Mouse (Mus musculus) T-cell, adult 2 months (primary cell): ENCODE results near the gene Asap3.

Source experiments
- DNase-seq: peaks from one replicate; pipeline ENCODE4 v3.0.0; 2022; ENCODE audit warnings: low spot score

Gene Asap3

DNA sequence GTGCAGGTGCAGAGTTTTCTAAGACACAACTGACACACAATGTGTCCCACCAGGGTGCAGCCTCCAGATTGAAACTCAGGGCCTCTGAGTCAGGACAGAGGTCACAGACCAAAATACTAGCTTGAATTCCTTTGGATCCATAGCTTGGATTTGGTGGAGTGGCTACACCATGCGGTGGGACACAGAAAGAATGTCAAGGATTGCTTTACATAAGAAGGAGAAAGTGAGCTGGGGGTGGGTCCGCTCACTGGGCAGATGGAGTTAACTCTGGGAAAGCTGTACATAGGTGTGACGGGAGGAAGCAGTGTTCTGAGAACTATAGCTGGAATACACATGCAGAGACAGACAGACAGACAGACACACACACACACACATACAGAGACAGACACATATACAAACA is 53.8 kb downstream of the Asap3 start:
- no peak for DNase-seq

DNA sequence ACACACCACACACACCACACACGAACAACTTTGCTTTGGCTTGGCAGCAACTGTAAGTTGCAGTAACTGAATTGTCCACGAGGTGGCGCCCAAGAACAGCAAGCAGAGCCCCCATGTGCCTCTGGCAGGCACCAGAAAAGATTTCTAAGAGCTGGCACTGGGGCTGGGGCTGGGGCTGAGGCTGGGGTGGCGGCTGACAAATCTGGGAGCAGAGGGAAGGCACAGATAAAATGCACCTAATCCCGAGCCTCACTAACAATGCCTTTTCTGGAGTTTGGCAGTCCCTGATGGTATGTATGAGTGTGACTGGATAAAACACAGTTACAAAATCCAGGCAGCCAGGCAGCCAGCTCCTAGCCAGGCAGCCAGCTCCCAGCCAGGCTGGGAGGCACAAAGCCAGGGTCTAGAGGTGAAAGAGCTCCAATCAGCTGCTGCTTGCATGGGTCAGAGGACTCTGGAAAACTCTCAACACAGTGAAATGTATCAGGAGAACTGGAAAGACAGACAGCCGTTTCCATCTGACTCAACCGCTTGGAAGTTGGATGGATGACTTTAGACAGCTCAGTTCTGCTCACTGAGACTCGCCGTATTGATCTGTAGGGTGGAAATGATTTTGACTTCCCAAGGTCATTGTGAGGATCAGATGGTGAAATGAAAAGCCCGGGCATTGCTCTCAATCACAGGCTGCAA is 54.5 kb downstream of the Asap3 start:
- DNase-seq, result peak; percentile 74

DNA sequence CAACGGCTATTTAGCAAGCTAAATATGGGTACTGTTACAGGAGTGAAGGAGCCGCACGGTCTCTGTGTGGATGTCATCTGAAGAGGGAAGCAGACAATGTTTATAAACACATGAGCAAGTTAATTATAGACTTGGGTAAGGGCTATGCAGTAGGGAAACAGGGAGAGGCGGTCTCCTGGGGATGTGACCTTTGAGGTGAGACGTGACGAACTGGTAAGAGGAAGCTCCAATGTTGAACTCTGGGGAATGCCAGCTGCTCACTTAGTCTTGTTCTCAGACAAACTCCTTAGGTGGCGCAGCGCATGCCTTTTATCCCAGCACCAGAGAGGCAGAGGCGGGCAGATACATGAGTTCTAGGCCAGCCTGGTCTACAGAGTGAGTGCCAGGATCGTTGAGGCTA is 55.7 kb downstream of the Asap3 start:
- no peak for DNase-seq

DNA sequence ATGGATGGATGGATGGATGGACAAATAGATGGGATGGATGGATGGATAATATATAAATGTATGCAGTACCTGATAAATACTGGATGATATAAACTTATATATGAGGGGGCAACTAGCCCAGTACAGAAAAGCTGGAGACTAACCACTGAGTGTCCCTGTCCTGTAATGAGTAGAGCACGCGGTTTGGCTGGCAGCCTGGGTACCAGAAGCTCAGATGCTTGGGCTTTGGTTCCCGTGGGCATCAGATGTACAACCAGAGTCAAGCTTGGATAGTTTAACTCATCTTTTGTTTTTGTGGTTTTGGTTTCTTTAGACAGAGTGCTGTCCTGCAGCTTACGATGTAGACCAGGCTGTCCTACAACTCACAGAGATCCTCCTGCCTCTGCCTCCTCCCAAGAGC is 57.4 kb downstream of the Asap3 start:
- DNase-seq, result no peak

DNA sequence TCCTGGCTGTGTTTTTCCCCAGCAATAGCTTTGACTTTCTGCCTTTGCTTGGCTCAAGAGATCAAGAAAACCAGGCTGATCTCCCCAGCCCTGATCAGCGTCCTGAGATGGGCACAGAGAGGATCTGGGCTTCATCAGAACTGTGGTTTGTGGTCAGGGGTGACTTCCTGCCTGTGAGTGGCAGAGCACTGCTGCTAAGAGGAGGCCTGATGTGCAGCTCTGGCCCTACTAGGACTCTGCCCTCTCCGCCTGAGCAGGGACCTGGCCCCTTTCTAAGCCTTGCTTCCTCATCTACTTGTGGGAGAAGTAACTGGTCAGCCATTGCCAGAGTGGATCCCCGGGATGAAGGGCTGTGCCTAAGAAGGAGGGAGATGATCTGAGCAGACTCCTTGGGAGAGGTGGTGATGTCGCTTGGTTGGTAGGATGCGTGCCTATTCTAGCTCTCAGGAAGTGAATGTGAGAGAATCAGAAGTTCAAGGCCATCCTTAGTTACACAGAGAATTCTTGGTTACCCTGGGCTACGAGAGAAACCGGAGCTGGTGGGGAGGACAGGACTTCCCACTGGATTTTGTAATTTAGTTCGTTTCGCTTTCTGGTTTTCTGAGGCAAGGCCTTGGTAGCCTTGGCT is 60.7 kb downstream of the Asap3 start:
- DNase-seq, result peak; percentile 78

DNA sequence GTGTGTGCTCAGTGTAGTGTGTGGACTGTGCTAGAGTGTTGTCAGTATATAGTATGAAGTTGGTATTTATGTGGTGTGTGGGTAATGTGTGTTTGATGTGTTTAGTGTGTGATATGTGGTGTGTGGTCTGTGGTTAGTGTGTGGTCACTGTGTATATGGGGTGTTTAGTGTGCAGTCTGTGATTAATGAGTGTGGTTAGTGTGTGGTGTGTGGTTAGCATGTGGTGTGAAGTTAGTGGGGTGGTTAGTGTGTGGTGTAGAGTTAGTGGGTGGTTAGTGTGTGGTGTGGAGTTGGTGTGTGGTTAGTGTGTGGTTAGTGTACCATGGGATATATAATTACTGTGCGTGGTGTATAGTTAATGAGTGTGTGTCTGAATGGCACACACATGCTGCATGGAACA is 62.7 kb downstream of the Asap3 start:
- no peak for DNase-seq

DNA sequence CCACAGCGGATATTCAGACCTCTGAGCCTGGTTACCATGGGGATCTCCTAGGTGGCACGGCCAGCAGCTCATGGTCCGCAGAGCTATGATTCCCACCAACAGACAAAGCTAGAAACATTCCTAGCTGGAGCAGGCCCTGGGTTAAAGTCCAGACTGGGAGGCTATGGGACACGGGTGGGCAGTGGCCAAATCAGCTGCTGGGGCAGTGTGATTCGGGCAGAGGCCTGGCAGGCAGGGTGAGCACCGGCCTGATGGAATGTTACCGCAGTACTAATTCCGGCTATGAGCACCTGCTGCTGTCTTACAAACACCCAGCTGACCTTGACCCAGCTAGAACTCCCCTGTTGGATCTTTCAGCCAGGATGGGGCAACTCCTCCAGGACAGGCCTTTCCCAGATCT is 64.5 kb downstream of the Asap3 start:
- no peak for DNase-seq

DNA sequence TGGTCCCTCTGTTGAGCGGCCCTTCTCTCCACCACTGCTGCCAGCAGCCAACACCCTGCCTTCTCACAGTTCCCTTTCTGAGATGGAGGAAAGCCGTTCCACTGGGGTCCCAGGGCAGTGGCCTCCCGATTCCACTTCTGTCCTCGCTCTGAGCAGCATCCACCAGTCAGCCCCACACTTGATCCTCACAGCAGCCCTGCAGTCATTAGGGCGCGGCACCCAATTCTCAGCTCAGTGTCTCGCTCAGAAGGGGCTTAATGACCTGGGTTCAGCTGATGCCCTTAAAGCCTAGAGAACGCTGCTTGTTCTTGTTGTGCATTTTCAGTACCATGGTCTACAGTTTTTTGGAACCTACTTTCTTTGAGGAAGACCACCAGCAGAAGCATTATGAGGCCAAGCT is 74.9 kb downstream of the Asap3 start:
- no peak for DNase-seq

DNA sequence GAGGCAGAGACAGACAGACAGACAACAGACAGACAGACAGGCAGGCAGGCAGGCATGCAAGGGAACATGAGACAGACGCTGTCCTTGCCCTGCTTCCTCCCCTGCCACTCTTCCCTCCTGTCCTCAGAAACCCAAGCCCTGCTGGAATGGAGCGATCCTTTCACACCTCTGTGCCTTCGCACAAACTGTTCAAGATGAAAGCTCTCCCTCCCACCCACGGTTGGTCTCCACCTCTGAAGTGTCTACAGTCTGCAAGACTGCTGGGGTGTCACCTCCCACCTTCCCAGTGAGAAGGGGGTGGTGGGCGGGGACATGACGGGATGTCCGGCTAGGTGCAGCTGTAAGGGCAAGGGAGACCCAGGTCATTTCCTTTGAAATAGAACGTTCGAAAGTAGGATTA is 75.4 kb downstream of the Asap3 start:
- no peak for DNase-seq

DNA sequence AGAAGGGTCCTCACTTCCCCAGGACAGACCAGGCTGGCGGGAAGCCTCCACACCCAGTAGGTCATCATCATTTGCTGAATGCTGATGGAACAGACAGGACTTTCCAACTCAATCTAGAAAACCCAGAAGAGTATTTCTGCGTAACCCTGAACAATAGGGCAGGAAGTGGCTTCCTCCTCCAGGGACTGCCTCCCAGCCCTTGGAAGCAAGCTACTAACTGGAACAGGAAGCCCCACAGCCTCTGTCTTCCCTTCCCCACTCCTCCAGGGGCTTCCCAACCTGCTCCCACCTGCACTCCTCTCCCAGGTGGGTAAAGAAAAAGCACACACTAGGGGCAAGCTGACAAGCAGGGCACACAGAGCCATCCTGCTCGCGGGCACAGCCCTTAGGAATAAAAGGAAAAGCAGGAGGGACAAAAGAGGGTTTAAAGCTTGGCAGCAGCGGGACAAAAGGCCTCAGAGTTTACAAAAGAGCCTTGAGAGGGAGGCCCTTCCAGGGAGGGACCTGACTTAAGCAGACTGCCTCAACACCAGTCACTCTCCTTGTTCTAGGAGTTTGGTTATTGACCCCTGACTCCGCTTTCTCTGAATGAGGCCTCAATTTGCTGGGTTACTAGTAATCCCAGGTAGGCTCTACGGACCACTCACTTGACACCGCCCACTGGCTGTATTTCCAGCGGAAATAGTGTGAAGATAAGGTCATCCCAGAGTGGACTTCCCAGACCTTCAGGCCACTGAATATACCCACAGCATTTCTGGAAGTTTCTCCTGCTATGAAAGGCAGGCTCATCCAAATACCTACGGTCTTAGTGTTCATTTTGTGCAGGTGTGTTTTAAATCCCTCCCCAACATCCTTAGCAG is 76.7 kb downstream of the Asap3 start:
- DNase-seq, result no peak

DNA sequence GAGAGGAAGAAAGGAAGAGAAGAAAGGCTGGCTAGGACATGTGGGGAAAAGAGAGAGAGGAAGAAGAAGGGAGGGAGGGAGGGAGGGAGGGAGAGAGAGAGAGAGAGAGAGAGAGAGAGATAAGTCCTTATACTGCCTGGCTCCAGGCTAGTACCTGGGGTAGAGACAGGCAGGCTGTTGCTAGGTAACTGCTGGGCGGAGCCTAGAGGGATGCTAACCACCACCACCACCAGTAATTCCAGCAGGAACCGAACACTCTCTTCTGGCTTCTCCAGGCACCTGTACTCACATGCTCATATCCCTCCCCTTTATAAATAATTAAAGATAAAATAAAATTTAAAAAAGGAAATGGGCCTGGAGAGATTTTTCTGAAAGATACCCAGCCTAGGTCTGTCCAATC is 77.6 kb downstream of the Asap3 start:
- DNase-seq, result no peak

DNA sequence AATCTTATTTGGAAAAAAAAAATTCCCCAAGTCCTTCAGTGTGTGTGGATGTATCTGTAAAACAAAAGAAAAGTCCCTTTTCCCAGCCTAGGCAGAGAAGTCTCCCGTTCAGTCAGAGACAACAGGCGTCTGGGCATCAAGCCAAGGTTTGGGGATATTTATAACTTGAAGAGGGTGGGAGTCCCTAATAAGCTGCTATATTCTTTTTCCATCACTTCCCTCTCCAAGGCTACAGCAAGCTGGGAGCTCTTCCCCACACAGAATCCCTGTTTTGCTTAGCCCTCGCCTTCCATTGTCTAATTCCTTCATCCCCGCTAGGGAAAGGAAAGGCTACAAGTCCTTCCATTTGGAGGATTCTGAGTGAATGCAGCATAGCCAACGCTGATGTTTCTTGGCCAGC is 78.3 kb downstream of the Asap3 start, which contains the start of gene Zfp46:
Gene Zfp46 (plus strand): TSS at position 229 of the 400 bp plus-strand sequence.
- no peak for DNase-seq

DNA sequence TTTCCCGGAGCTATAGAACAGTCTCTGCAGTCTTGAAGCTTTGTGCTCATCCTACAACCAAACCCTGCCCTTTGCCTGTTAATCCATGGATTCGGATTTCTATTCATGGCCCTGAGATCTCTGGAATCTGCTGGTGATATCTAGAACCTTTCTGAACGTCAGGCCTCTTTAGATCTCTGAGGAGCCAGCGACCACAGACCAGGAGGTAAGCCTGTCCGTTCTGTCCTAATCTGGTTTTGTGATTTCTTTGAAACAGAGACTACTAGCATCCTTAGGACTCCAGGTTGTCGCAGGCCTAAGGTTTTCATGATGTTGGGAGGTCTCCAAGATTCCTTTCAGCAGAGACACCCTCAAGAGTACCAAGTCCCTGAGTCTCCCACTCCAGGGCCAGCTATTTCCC is 78.7 kb downstream of the Asap3 start:
- no peak for DNase-seq

DNA sequence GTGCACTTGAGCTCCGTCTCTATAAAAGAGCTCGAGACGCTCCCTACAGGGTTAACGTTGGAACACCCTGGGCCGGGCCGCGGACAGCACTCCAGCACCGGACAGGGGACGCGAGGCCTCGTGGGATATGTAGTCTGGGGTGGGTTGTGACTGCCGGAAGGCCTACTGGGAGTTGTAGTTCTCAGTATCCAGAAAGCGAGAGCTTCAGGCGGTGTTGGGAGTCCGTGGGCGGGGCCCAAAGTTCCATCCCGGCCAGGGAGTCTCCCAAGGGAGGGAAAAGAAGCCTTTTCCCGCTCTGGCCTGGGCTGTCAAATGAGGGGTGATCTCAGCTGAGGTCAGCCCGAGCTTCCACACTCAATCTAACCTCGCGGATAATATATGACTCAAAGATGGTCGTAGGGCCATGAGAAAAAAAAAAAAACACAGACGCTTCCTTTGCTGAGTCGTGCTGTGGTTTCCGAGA is 79.2 kb downstream of the Asap3 start:
- DNase-seq, result peak; percentile 90

DNA sequence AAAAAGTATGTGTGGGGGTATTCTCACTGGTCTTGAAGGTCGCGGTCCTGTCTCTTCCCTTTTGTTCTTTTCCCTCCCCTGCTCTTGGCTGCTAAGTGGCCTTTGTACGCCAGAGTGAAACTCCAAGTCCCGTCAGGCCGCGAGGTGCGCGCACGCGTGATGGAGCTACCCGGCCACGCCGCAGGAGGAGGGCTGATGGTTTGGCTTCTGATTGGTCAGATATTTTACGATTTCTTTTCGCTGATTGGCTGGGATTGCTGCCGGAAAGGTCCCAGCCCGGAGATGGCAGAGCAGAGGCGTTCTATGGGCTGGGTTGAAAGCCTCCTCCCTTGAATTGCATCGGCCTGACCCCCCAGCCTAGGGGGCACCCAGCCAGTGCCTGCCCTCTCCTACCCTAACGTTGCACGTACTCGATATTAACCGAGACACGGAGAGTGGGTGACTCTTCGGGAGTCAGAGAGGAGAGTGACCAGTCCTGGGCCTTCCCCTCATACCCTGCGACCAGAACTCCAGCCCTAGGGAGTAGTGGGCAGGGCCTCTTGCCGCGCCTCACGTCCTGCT is 79.7 kb downstream of the Asap3 start:
- DNase-seq, result peak; percentile 94

DNA sequence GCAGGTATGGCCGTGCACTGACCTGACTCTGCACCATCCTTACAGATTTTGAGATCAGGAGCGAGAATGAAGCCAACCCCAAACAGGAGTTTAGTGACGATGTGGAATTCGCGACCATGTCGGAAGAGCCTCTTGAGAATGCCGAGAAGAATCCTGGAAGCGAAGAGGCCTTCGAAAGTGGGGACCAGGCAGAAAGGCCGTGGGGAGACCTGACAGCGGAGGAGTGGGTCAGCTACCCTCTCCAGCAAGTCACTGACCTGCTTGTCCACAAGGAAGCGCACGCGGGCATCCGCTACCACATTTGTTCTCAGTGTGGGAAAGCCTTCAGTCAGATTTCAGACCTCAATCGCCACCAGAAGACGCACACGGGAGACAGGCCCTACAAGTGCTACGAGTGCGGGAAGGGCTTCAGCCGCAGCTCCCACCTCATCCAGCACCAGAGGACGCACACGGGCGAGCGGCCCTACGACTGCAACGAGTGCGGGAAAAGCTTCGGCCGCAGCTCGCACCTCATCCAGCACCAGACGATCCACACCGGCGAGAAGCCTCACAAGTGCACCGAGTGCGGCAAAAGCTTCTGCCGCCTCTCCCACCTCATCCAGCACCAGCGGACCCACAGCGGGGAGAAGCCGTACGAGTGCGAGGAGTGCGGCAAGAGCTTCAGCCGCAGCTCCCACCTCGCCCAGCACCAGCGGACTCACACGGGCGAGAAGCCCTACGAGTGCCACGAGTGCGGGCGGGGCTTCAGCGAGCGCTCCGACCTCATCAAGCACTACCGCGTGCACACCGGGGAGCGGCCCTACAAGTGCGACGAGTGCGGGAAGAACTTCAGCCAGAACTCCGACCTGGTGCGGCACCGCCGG is 84.0 kb downstream of the Asap3 start:
- DNase-seq, result no peak

DNA sequence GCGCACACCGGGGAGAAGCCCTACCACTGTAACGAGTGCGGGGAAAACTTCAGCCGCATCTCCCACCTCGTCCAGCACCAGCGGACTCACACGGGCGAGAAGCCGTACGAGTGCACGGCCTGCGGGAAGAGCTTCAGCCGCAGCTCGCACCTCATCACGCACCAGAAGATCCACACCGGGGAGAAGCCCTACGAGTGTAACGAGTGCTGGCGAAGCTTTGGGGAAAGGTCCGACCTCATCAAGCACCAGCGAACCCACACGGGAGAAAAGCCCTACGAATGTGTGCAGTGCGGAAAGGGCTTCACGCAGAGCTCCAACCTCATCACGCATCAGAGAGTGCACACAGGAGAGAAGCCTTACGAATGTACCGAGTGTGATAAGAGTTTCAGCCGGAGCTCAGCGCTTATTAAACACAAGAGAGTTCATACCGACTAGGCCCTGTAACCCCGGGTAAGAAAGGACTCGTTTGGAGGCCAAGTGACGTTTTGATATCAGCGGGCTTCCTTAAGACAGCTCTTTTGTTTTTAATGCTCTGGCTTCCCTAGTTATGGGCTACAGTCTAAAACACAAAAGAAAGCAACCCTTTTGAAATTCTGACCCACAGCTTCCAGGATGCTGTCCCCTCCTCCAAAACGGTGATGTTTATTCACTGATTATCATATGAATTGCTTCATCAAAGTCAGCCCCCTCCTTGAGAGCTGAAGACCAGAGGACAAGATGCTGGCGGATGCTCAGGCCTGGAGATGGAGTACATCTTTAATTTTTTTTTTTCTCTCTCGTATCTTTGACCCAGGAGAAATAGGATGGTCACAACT is 84.8 kb downstream of the Asap3 start:
- no peak for DNase-seq

DNA sequence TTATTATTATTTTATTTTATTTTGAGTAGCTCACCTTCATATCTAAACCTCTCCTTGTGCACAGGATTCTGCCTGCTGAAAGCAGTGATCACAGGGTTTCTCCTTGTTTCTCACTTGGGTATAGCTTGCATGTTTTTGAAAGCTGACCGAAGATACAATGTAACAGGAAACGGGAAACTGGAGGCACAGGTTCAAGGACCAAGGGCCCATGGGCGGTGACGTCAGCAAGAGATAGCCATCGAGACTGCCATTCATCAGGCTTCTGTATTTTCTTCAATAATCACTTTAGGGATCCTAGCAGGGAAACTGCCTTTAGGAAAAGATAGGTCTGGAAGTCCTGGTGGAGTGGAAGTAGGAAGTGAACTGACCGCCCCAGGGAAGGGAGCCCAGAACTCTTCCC is 85.5 kb downstream of the Asap3 start:
- DNase-seq, result no peak
